Mouse (Mus musculus) spleen, adult 2 months (tissue): ENCODE data around the gene Pard6a. TPM values are rescaled to one million over a fixed set of nuclear protein-coding genes. Genes with fewer than 3 reads are reported as not detected.

Experiments used
- DNase-seq, 2 experiments: peaks; one replicate each; pipeline versions ENCODE4 v3.0.0 to v3.0.0-alpha.2; 2012 to 2021; ENCODE audit warnings: low spot score in 2 of 2, low read depth in 1 of 2
- H3K27ac ChIP-seq: fragments of 200-500 bp; 2 replicates; pipeline ENCODE4 v1.5.1; 2012; ENCODE audit warnings: low read length, inconsistent platforms; ENCODE audit not compliant: insufficient read depth
- H3K27me3 ChIP-seq: fragments of 200-500 bp; 2 replicates; pipeline ENCODE4 v1.6.1; 2012; ENCODE audit warnings: mild to moderate bottlenecking, moderate library complexity, low read length, inconsistent platforms; ENCODE audit not compliant: control insufficient read depth, insufficient read depth
- H3K36me3 ChIP-seq: fragments of 200-500 bp; 2 replicates; pipeline ENCODE4 v1.6.1; 2012; ENCODE audit warnings: mild to moderate bottlenecking, low read length, inconsistent platforms; ENCODE audit not compliant: control insufficient read depth, insufficient read depth
- H3K4me1 ChIP-seq: fragments of 200-500 bp; 2 replicates; pipeline ENCODE4 v1.6.1; 2011; ENCODE audit warnings: inconsistent platforms; ENCODE audit not compliant: control insufficient read depth, insufficient read depth, insufficient read length
- H3K4me3 ChIP-seq: fragments of 200-500 bp; 2 replicates; pipeline ENCODE4 v1.5.1; 2011; ENCODE audit warnings: mild to moderate bottlenecking, inconsistent platforms; ENCODE audit not compliant: insufficient read depth, insufficient read length; ENCODE audit errors: extremely low read depth
- CTCF ChIP-seq: fragments of 200-500 bp; IDR thresholded peaks from 2 replicates; pipeline ENCODE4 v1.5.1; 2011; ENCODE audit warnings: mild to moderate bottlenecking, inconsistent platforms; ENCODE audit not compliant: insufficient read depth, insufficient read length, insufficient replicate concordance; ENCODE audit errors: extremely low read depth
- POLR2A ChIP-seq: fragments of 200-500 bp; IDR thresholded peaks from 2 replicates; pipeline ENCODE4 v1.6.1; 2011; ENCODE audit warnings: low read depth, low read length, inconsistent platforms
- WGBS: fragments of 180-500 bp; shearing (Covaris S2); methylation state at CpG from one replicate; pipeline ENCODE4 v1.1.7; 2018; 5-methylcytosine and 5-hydroxymethylcytosine counted together
- polyA plus RNA-seq: library from polyadenylated mRNA; depleted of rRNA; stranded (reverse); fragments of >200 nt; gene quantifications from 2 replicates; pipeline ENCODE4 v1.2.3, GENCODE M21; 2012; rRNA removed

Gene Pard6a
- polyA plus RNA-seq, 1 experiment: 8.7 TPM

- Histone ChIP-seq H3K27ac (no peak overlapping the region), H3K36me3 (no peaks in the 10 kb centered on the region), H3K4me1 (peaks cover 6% of the 10 kb centered on the region; the same call in 1 of the 2 replicates), H3K27me3 (no peaks in the 10 kb centered on the region), H3K4me3 (no peak overlapping the region)
- TF ChIP-seq POLR2A (no peak), CTCF (no peak)
- DNase-seq: no peak
- WGBS: 89% methylated on average over 4 of the region's 4 CpGs
Observed at GRCm38 (mm10) chr8:105743301-105743700, 42.4 kb downstream of the Pard6a start.

DNA sequence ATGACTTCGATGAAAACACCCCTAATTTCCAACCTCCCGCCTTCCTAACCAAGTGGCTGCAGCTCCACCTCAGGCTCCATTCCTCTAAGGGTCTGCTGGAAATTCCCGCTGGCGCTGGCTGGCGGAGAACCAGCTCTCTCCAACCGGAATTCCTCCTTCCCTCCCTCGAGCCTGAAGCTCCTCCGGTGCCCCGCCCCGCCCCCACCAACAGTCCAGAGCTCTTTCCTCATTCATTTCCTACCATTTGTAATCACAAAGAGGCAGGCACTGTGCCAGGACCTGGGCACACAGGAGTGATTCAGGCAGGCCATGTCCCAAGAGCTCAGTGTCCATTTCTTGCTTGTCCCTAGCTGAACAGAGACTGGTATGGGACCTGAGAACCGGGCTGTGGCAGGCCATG is 49.7 kb downstream of the Pard6a start:
- TF ChIP-seq POLR2A: no peak
- TF ChIP-seq CTCF: no peak
- Histone ChIP-seq H3K4me1 (peaks cover 3% of the 10 kb centered on the region; the same call in 1 of the 2 replicates), H3K4me3 (no peak overlapping the region), H3K27me3 (no peaks in the 10 kb centered on the region), H3K36me3 (no peaks in the 10 kb centered on the region), H3K27ac (no peak overlapping the region)
- no peak for DNase-seq
- WGBS: 76% methylated on average over 11 of the region's 11 CpGs

Other genes starting within 250 kb of the Pard6a start
- gene Tppp3, start 229.6 kb upstream of the Pard6a start, polyA plus RNA-seq: 8.1 and 14.7 TPM in 2 replicates
- gene Zdhhc1, start 204.2 kb upstream of the Pard6a start, polyA plus RNA-seq: 15.3 and 18.3 TPM in 2 replicates
- gene Hsd11b2, start 182.4 kb upstream of the Pard6a start, polyA plus RNA-seq: 0.44 and 0.62 TPM in 2 replicates
- gene Atp6v0d1, start 135.1 kb upstream of the Pard6a start, polyA plus RNA-seq: 68.3 and 72.0 TPM in 2 replicates
- gene Ripor1, start 95.9 kb upstream of the Pard6a start, polyA plus RNA-seq: 25.6 and 26.5 TPM in 2 replicates
- 22.1 and 24.5 TPM in 2 replicates for gene Ctcf, start 64.6 kb upstream of the Pard6a start, polyA plus RNA-seq
- 0.14 TPM in 1 of 2 replicates, not detected in the other for gene Agrp, start 63.8 kb upstream of the Pard6a start, polyA plus RNA-seq
- gene Carmil2, start 14.9 kb upstream of the Pard6a start, polyA plus RNA-seq: 62.1 and 72.2 TPM in 2 replicates
- gene Acd, start within 50 bp of the Pard6a start, polyA plus RNA-seq: 47.3 and 62.1 TPM in 2 replicates
- gene 4933405L10Rik, start 6.5 kb downstream of the Pard6a start, polyA plus RNA-seq: not detected in 2 replicates
- gene Enkd1, start 7.1 kb downstream of the Pard6a start, polyA plus RNA-seq: 4.3 and 6.2 TPM in 2 replicates
- gene Gfod2, start 57.5 kb downstream of the Pard6a start, polyA plus RNA-seq: 2.3 and 2.4 TPM in 2 replicates
- gene Ranbp10, start 126.2 kb downstream of the Pard6a start, polyA plus RNA-seq: 50.0 and 59.9 TPM in 2 replicates
- gene Tsnaxip1, start 126.6 kb downstream of the Pard6a start, polyA plus RNA-seq: 0.07 and 0.14 TPM in 2 replicates
- gene Cenpt, start 152.1 kb downstream of the Pard6a start, polyA plus RNA-seq: 14.2 and 16.4 TPM in 2 replicates
- gene Thap11, start 154.0 kb downstream of the Pard6a start, polyA plus RNA-seq: 33.7 and 41.2 TPM in 2 replicates
- 13.1 and 14.5 TPM in 2 replicates for gene Nutf2, start 159.4 kb downstream of the Pard6a start, polyA plus RNA-seq
- 71.3 and 90.0 TPM in 2 replicates for gene Edc4, start 179.7 kb downstream of the Pard6a start, polyA plus RNA-seq
- gene Nrn1l, start 192.4 kb downstream of the Pard6a start, polyA plus RNA-seq: 3.0 and 3.1 TPM in 2 replicates
- 24.3 and 30.3 TPM in 2 replicates for gene Pskh1, start 199.3 kb downstream of the Pard6a start, polyA plus RNA-seq
- gene Ctrl, start 232.7 kb downstream of the Pard6a start, polyA plus RNA-seq: 4,893 and 4,931 TPM in 2 replicates
- gene Psmb10, start 237.3 kb downstream of the Pard6a start, polyA plus RNA-seq: 228 and 357 TPM in 2 replicates
- 2.7 and 3.1 TPM in 2 replicates for gene Lcat, start 242.2 kb downstream of the Pard6a start, polyA plus RNA-seq